ENCODE assay signal across 9 mouse cellular contexts in genomic region chr2:93823519-93823918, GRCm38 (mm10). TPM values are rescaled to one million over a fixed set of nuclear protein-coding genes. Genes with fewer than 3 reads are reported as not detected.
A peak's percentile ranks its signal among the peaks of the same experiment; 100 is the strongest.
DNase-seq lines count a peak whose midpoint lies in the region; ATAC-seq lines count a peak whose summit lies in the region.
"Had no signal": no experiment of that assay in that cellular context is flagged by ENCODE, and none has a peak within 500 bp of the region (broad histone marks: within the 10 kb centered on the region; RNA-seq: fewer than 3 reads in every experiment).

No protein-coding gene starts in this region.

- no peak overlapping the region for H3K4me3 ChIP-seq in intestine, embryonic 16.5 days (ENCODE audit: low read length)
- no peak overlapping the region for H3K4me3 ChIP-seq in limb, embryonic 11.5 days (ENCODE audit: low read depth, low read length)

- H3K9me3 ChIP-seq in intestine, embryonic 16.5 days (ENCODE audit: control insufficient read depth, low read length) = no peaks in the 10 kb centered on the region
- no peaks in the 10 kb centered on the region for H3K9me3 ChIP-seq in limb, embryonic 11.5 days (ENCODE audit: control insufficient read depth, low read length)

- H3K9ac ChIP-seq in intestine, embryonic 16.5 days (ENCODE audit: low read depth, low read length) = no peak overlapping the region
- H3K9ac ChIP-seq in limb, embryonic 11.5 days (ENCODE audit: low read length) = no peak overlapping the region

- 0 out of 2 replicates have a peak, but pooled peaks have one; percentile 24 for ATAC-seq in intestine, embryonic 16.5 days
- peak; percentile 10; the same call in 1 of the 2 replicates for ATAC-seq in limb, embryonic 11.5 days (ENCODE audit: insufficient number of reproducible peaks, low FRiP score, low TSS enrichment, low read depth)
- ATAC-seq in neutrophil, adult 5-6 weeks (ENCODE audit: extremely low read depth, insufficient number of reproducible peaks, low FRiP score, poor library complexity, severe bottlenecking) = peak; percentile 95

- peak; percentile 8 to 47 for DNase-seq in urinary bladder, adult 18-20 months (ENCODE audit: low spot score in 2 of 2)
- DNase-seq in urinary bladder, adult 2 months (ENCODE audit: low spot score) = no peak
- DNase-seq in brain, embryonic 18.5 days (ENCODE audit: low read depth, low spot score) = peak; percentile 63
- peak; percentile 70 for DNase-seq in fibroblast of lung, adult 2 months (ENCODE audit: low read depth)
- peak; percentile 85 for DNase-seq in limb, embryonic 11.5 days (ENCODE audit: low spot score)
- DNase-seq in thymus, postnatal 10 days (ENCODE audit: low spot score in 2 of 2) = peak; percentile 56 to 87

- WGBS in intestine, embryonic 16.5 days = 23% methylated on average over 8 of the region's 8 CpGs
- WGBS in limb, embryonic 11.5 days = 19% methylated on average over 8 of the region's 8 CpGs

- 0 out of 2 replicates have a peak, but pooled peaks cover 4% of the 10 kb centered on the region for H3K36me3 ChIP-seq in intestine, embryonic 16.5 days (ENCODE audit: control insufficient read depth, insufficient read depth, low read length)
- no peaks in the 10 kb centered on the region for H3K36me3 ChIP-seq in limb, embryonic 11.5 days (ENCODE audit: control insufficient read depth, insufficient read depth, low read length)

- peaks cover 10% of the 10 kb centered on the region for H3K4me1 ChIP-seq in intestine, embryonic 16.5 days (ENCODE audit: control insufficient read depth, insufficient read depth, low read length)
- peaks cover 5% of the 10 kb centered on the region; the same call in 1 of the 2 replicates for H3K4me1 ChIP-seq in limb, embryonic 11.5 days (ENCODE audit: control insufficient read depth, insufficient read depth, low read length)

- H3K27me3 ChIP-seq in intestine, embryonic 16.5 days (replicated peaks; ENCODE audit: control insufficient read depth, insufficient read depth, low read length) = no peaks in the 10 kb centered on the region
- H3K27me3 ChIP-seq in limb, embryonic 11.5 days (ENCODE audit: control insufficient read depth, insufficient read depth, low read length) = no peaks in the 10 kb centered on the region

- H3K27ac ChIP-seq in intestine, embryonic 16.5 days (ENCODE audit: low read length) = no peak overlapping the region
- H3K27ac ChIP-seq in limb, embryonic 11.5 days (replicated peaks; ENCODE audit: low read depth, low read length) = no peak overlapping the region

- H3K4me2 ChIP-seq in intestine, embryonic 16.5 days (ENCODE audit: low read depth, low read length) = no peak overlapping the region
- no peak overlapping the region for H3K4me2 ChIP-seq in limb, embryonic 11.5 days (ENCODE audit: low read depth, severe bottlenecking)

RNA-seq across cellular contexts. Expression of gene Ext2, which starts 1.2 kb away (rescaled TPM):
- polyA plus RNA-seq in urinary bladder, adult 2 months (2012; rRNA removed) = 35.4 and 45.9 TPM in 2 replicates
- 81.5 and 87.3 TPM in 2 replicates for polyA plus RNA-seq in intestine, embryonic 16.5 days (2015; fragmentation: Nextera tagmentation; extraction: Ambion mirVana)
- 69.8 and 75.1 TPM in 2 replicates for polyA plus RNA-seq in limb, embryonic 11.5 days (2014; fragmentation: Nextera tagmentation; extraction: Ambion mirVana)
- total RNA-seq in neutrophil, adult 5-6 weeks (2017) = 18.5 and 24.2 TPM in 2 replicates

RNA-seq across cellular contexts. Expression of gene Accs, which starts 26.2 kb away (rescaled TPM):
- polyA plus RNA-seq in urinary bladder, adult 2 months (2012; rRNA removed) = 15.1 and 16.0 TPM in 2 replicates
- polyA plus RNA-seq in intestine, embryonic 16.5 days (2015; fragmentation: Nextera tagmentation; extraction: Ambion mirVana) = 5.4 and 6.1 TPM in 2 replicates
- polyA plus RNA-seq in limb, embryonic 11.5 days (2014; fragmentation: Nextera tagmentation; extraction: Ambion mirVana) = 9.0 and 10.4 TPM in 2 replicates
- total RNA-seq in neutrophil, adult 5-6 weeks (2017) = 11.9 and 13.4 TPM in 2 replicates

RNA-seq across cellular contexts. Expression of gene Accsl, which starts 45.4 kb away (rescaled TPM):
- polyA plus RNA-seq in urinary bladder, adult 2 months (2012; rRNA removed) = 0.06 and 0.10 TPM in 2 replicates
- polyA plus RNA-seq in intestine, embryonic 16.5 days (2015; fragmentation: Nextera tagmentation; extraction: Ambion mirVana) = not detected in 2 replicates
- polyA plus RNA-seq in limb, embryonic 11.5 days (2014; fragmentation: Nextera tagmentation; extraction: Ambion mirVana) = not detected in 2 replicates
- total RNA-seq in neutrophil, adult 5-6 weeks (2017) = not detected in 2 replicates
- total RNA-seq: gastrocnemius, postnatal 4 days had no signal

Comparison
In these comparisons a context has a peak if more than half of its experiments do, and no peak if none do; other contexts are left out.
1. ATAC-seq: peak in every context shown above with its lines; median percentile 95 in neutrophil, adult 5-6 weeks; 24 in intestine, embryonic 16.5 days; 10 in limb, embryonic 11.5 days.